ENCODE assay signal across 23 mouse cellular contexts in genomic region chr15:102614224-102614623, GRCm38 (mm10). TPM values are rescaled to one million over a fixed set of nuclear protein-coding genes. Genes with fewer than 3 reads are reported as not detected.
"Had no signal": no experiment of that assay in that cellular context is flagged by ENCODE, and none has a peak within 500 bp of the region (broad histone marks: within the 10 kb centered on the region; RNA-seq: fewer than 3 reads in every experiment).

No protein-coding gene starts in this region.

- DNase-seq: lung, adult 2 months; lung, postnatal 14 days; lung, postnatal 36 days; right cerebral cortex, postnatal 14 days; thymus, postnatal 14 days; thymus, postnatal 36 days had no signal

- H3K4me1 ChIP-seq: lung, embryonic 15.5 days; midbrain, embryonic 13.5 days; midbrain, embryonic 15.5 days; neural tube, embryonic 12.5 days; stomach, embryonic 15.5 days had no signal

- ATAC-seq: lung, postnatal 0 days; midbrain, embryonic 13.5 days; midbrain, embryonic 15.5 days had no signal

- H3K27ac ChIP-seq: lung, embryonic 15.5 days; macrophage; midbrain, embryonic 13.5 days; midbrain, embryonic 15.5 days; neural tube, embryonic 12.5 days; stomach, embryonic 15.5 days; stomach, postnatal 0 days had no signal

- H3K36me3 ChIP-seq: lung, embryonic 15.5 days; midbrain, embryonic 13.5 days; midbrain, embryonic 15.5 days; neural tube, embryonic 12.5 days had no signal

- H3K9me3 ChIP-seq: lung, embryonic 15.5 days; midbrain, embryonic 13.5 days; midbrain, embryonic 15.5 days; neural tube, embryonic 12.5 days; stomach, embryonic 15.5 days had no signal

- H3K4me2 ChIP-seq: lung, embryonic 15.5 days; midbrain, embryonic 11.5 days; midbrain, embryonic 13.5 days; midbrain, embryonic 15.5 days; neural tube, embryonic 12.5 days; stomach, embryonic 15.5 days had no signal

- H3K27me3 ChIP-seq: lung, embryonic 15.5 days; midbrain, embryonic 13.5 days; midbrain, embryonic 15.5 days; neural tube, embryonic 12.5 days; stomach, embryonic 15.5 days had no signal

- H3K9ac ChIP-seq: lung, embryonic 15.5 days; midbrain, embryonic 13.5 days; midbrain, embryonic 15.5 days; neural tube, embryonic 12.5 days; stomach, embryonic 15.5 days had no signal

- H3K4me3 ChIP-seq: lung, embryonic 15.5 days; midbrain, embryonic 13.5 days; midbrain, embryonic 15.5 days; neural tube, embryonic 12.5 days; stomach, embryonic 15.5 days had no signal

RNA-seq across cellular contexts. Expression of gene Gm28047, which starts 10.6 kb away (rescaled TPM):
- total RNA-seq: megakaryocyte, adult 5-6 weeks; midbrain, postnatal 0 days; monocyte, adult 5-6 weeks; neutrophil, adult 5-6 weeks had no signal
- polyA plus RNA-seq: liver, embryonic 16.5 days; lung, embryonic 15.5 days; lung, postnatal 0 days; midbrain, embryonic 13.5 days; midbrain, embryonic 15.5 days; midbrain, postnatal 0 days; neural tube, embryonic 12.5 days; neural tube, embryonic 14.5 days; spleen, adult 2 months; stomach, embryonic 15.5 days; stomach, postnatal 0 days; thymus, postnatal 0 days had no signal
